Mouse (Mus musculus): Measurements from ENCODE around the gene Map4k2.

DNA sequence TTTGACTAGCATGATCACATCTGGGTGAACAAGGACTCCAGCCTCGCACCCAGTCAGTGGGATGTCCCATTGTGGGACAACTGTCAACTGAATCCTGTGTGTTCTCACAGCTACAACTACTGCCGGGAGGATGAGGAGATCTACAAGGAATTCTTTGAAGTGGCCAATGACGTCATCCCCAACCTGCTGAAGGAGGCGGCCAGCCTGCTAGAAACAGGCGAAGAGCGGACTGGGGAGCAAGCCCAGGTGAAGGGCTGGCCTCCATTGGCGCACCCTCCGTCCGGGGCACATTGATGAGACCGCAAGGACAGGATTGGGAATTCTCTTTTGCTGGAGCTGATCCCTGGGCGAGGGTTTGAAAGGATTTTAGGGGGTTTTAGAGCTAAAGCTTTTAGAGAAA is 2.2 kb upstream of the Map4k2 start:
- TF ChIP-seq CTCF (IDR thresholded peaks at IDR 0.05; ENCODE audit: control insufficient read depth, insufficient read depth, insufficient replicate concordance, low read depth, low read length), result no peak
- TF ChIP-seq POLR2A (IDR thresholded peaks at IDR 0.05; ENCODE audit: control insufficient read depth, low read depth, low read length), result no peak

Data from testis, adult 2 months (tissue).